Comparison of ENCODE assay signal across 23 mouse cellular contexts in the genomic region with DNA sequence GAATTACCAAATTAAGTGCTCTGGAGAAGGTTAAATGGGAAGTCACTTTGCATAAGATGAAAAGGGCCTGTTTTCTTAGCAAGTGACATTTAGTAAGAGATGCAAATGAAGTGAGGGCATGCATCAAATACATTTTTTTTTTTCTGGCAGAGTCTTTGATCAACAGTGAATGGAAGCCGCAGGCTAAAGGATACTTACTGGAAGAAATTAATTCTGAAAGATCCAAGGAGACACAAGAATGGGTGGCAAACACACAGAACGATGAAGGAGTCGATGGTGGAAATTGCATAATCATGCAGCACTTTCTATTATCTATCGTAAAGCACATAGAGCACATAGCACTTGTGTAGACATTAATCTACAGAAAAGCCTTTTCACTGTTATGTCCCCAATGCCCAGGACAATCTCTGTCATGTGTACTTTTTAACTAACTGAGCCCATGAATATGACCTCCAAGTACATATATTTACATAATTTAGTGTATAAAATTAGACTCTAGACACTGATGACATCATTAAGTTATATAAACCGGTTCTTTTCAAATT. TPM values are rescaled to one million over a fixed set of nuclear protein-coding genes. Genes with fewer than 3 reads are reported as not detected.
DNase-seq lines count a peak whose midpoint lies in the region; ATAC-seq and TF ChIP-seq lines count a peak whose summit lies in the region.
"Had no signal": no experiment of that assay in that cellular context is flagged by ENCODE, and none has a peak within 500 bp of the region (broad histone marks: within the 10 kb centered on the region; RNA-seq: fewer than 3 reads in every experiment).

No protein-coding gene starts in this region.

- H3K4me3 ChIP-seq in forebrain, embryonic 16.5 days (replicated peaks; ENCODE audit: low read length) = no peak overlapping the region
- H3K4me3 ChIP-seq in forebrain, embryonic 10.5 days = no peak overlapping the region
- H3K4me3 ChIP-seq in midbrain, embryonic 13.5 days (replicated peaks) = no peak overlapping the region
- no peak overlapping the region for H3K4me3 ChIP-seq in midbrain, postnatal 0 days (ENCODE audit: low read depth, low read length)
- H3K4me3 ChIP-seq: embryonic facial prominence, embryonic 13.5 days; heart, embryonic 10.5 days; hindbrain, embryonic 13.5 days had no signal

- no peaks in the 10 kb centered on the region for H3K4me1 ChIP-seq in forebrain, embryonic 16.5 days (replicated peaks; ENCODE audit: control insufficient read depth, insufficient read depth, low read length)
- no peaks in the 10 kb centered on the region for H3K4me1 ChIP-seq in forebrain, embryonic 10.5 days
- H3K4me1 ChIP-seq in midbrain, embryonic 13.5 days (replicated peaks) = 0 out of 2 replicates have a peak, but pooled peaks cover 2% of the 10 kb centered on the region
- H3K4me1 ChIP-seq in midbrain, postnatal 0 days (ENCODE audit: insufficient read depth, low read length) = no peaks in the 10 kb centered on the region
- H3K4me1 ChIP-seq: embryonic facial prominence, embryonic 13.5 days; heart, embryonic 10.5 days; hindbrain, embryonic 13.5 days had no signal

- no peaks in the 10 kb centered on the region for H3K27me3 ChIP-seq in forebrain, embryonic 16.5 days (replicated peaks; ENCODE audit: control insufficient read depth, insufficient read depth, low read length)
- H3K27me3 ChIP-seq in forebrain, embryonic 10.5 days (ENCODE audit: poor library complexity, severe bottlenecking) = no peaks in the 10 kb centered on the region
- H3K27me3 ChIP-seq in midbrain, embryonic 13.5 days = no peaks in the 10 kb centered on the region
- H3K27me3 ChIP-seq in midbrain, postnatal 0 days (ENCODE audit: insufficient read depth, low read length) = no peaks in the 10 kb centered on the region
- H3K27me3 ChIP-seq: embryonic facial prominence, embryonic 13.5 days; hindbrain, embryonic 13.5 days had no signal

- 0 out of 2 replicates have a peak, but pooled peaks have one; percentile 26 for ATAC-seq in forebrain, embryonic 16.5 days
- ATAC-seq in midbrain, embryonic 13.5 days = peak; percentile 74
- ATAC-seq in midbrain, postnatal 0 days (ENCODE audit: low FRiP score) = peak; percentile 38; the same call in 1 of the 2 replicates
- ATAC-seq: intestine, embryonic 16.5 days had no signal

- H3K9me3 ChIP-seq in forebrain, embryonic 16.5 days (ENCODE audit: control insufficient read depth, low read length) = no peaks in the 10 kb centered on the region
- no peaks in the 10 kb centered on the region for H3K9me3 ChIP-seq in forebrain, embryonic 10.5 days
- no peaks in the 10 kb centered on the region for H3K9me3 ChIP-seq in midbrain, embryonic 13.5 days
- H3K9me3 ChIP-seq in midbrain, postnatal 0 days (ENCODE audit: low read length) = no peaks in the 10 kb centered on the region
- H3K9me3 ChIP-seq: embryonic facial prominence, embryonic 13.5 days; heart, embryonic 10.5 days; hindbrain, embryonic 13.5 days had no signal

- no peak overlapping the region for H3K27ac ChIP-seq in forebrain, embryonic 16.5 days (ENCODE audit: low read length)
- no peak overlapping the region for H3K27ac ChIP-seq in forebrain, embryonic 10.5 days
- H3K27ac ChIP-seq in midbrain, embryonic 13.5 days = no peak overlapping the region
- no peak overlapping the region for H3K27ac ChIP-seq in midbrain, postnatal 0 days (ENCODE audit: low read depth, low read length)
- H3K27ac ChIP-seq: embryonic facial prominence, embryonic 13.5 days; heart, embryonic 10.5 days; hindbrain, embryonic 13.5 days had no signal

- TF ChIP-seq POLR2A in brain, embryonic 14.5 days (IDR thresholded peaks at IDR 0.05; ENCODE audit: borderline replicate concordance, extremely low read depth, insufficient read depth, insufficient read length, poor library complexity, severe bottlenecking) = no peak

- no peak overlapping the region for H3K9ac ChIP-seq in forebrain, embryonic 16.5 days (replicated peaks; ENCODE audit: low read depth, low read length)
- no peak overlapping the region for H3K9ac ChIP-seq in midbrain, embryonic 13.5 days (replicated peaks)
- H3K9ac ChIP-seq in midbrain, postnatal 0 days (replicated peaks; ENCODE audit: low read length, poor library complexity, severe bottlenecking) = no peak overlapping the region
- H3K9ac ChIP-seq: embryonic facial prominence, embryonic 13.5 days; hindbrain, embryonic 13.5 days had no signal

- no peak for DNase-seq in forebrain, embryonic 10.5 days (ENCODE audit: extremely low spot score, low spot score)
- DNase-seq in brain, embryonic 14.5 days (ENCODE audit: low read depth) = peak; percentile 69
- DNase-seq in midbrain, postnatal 0 days (ENCODE audit: low spot score) = peak; percentile 5
- no peak for DNase-seq in right cerebral cortex, postnatal 4 days
- no peak for DNase-seq in yolk sac, embryonic 10.5 days (ENCODE audit: low spot score)
- DNase-seq: adrenal gland, adult 2 months; adrenal gland, postnatal 25 days; cerebellum, adult 18-20 months; cerebellum, adult 9-11 months; cerebellum, postnatal 36 days; gastrocnemius, postnatal 10 days; heart, adult 18-20 months; heart, postnatal 10 days; heart, postnatal 4 days had no signal

- 37% methylated on average over 5 of the region's 5 CpGs for WGBS in forebrain, embryonic 16.5 days
- WGBS in forebrain, embryonic 10.5 days = 82% methylated on average over 5 of the region's 5 CpGs
- WGBS in midbrain, embryonic 13.5 days = 49% methylated on average over 5 of the region's 5 CpGs
- WGBS in midbrain, postnatal 0 days = 39% methylated on average over 5 of the region's 5 CpGs

- TF ChIP-seq CTCF in brain, embryonic 14.5 days (IDR thresholded peaks at IDR 0.05; ENCODE audit: borderline replicate concordance, extremely low read depth, insufficient read depth, insufficient read length) = no peak
- TF ChIP-seq CTCF in midbrain, postnatal 0 days (IDR thresholded peaks at IDR 0.05) = no peak

- H3K36me3 ChIP-seq in forebrain, embryonic 16.5 days (ENCODE audit: control insufficient read depth, insufficient read depth) = no peaks in the 10 kb centered on the region
- no peaks in the 10 kb centered on the region for H3K36me3 ChIP-seq in forebrain, embryonic 10.5 days (replicated peaks)
- H3K36me3 ChIP-seq in midbrain, embryonic 13.5 days = no peaks in the 10 kb centered on the region
- no peaks in the 10 kb centered on the region for H3K36me3 ChIP-seq in midbrain, postnatal 0 days (ENCODE audit: insufficient read depth, low read length)
- H3K36me3 ChIP-seq: embryonic facial prominence, embryonic 13.5 days; heart, embryonic 10.5 days; hindbrain, embryonic 13.5 days had no signal

- no peak overlapping the region for H3K4me2 ChIP-seq in forebrain, embryonic 16.5 days (ENCODE audit: low read length)
- H3K4me2 ChIP-seq in midbrain, embryonic 13.5 days (replicated peaks) = no peak overlapping the region
- no peak overlapping the region for H3K4me2 ChIP-seq in midbrain, postnatal 0 days (ENCODE audit: low read depth, low read length, poor library complexity, severe bottlenecking)
- H3K4me2 ChIP-seq: embryonic facial prominence, embryonic 13.5 days; hindbrain, embryonic 13.5 days had no signal

RNA-seq across cellular contexts. Expression of a gene that starts 44.8 kb away (rescaled TPM):
- polyA plus RNA-seq in forebrain, embryonic 16.5 days (2015; fragmentation: Nextera tagmentation; extraction: Ambion mirVana) = 7.4 and 15.9 TPM in 2 replicates
- polyA plus RNA-seq in forebrain, embryonic 10.5 days (2016; fragmentation: Nextera tagmentation; extraction: Ambion mirVana) = 0.07 TPM in 1 of 2 replicates, not detected in the other
- 3.4 and 9.0 TPM in 2 replicates for polyA plus RNA-seq in brain, embryonic 14.5 days (2012; rRNA removed)
- 6.8 and 8.7 TPM in 2 replicates for polyA plus RNA-seq in midbrain, embryonic 13.5 days (2015; fragmentation: Nextera tagmentation; extraction: Ambion mirVana)
- 24.3 and 37.7 TPM in 2 replicates for total RNA-seq in midbrain, postnatal 0 days (2014; rRNA removed)
- 17.5 and 17.9 TPM in 2 replicates for polyA plus RNA-seq in midbrain, postnatal 0 days (2015; fragmentation: Nextera tagmentation; extraction: Ambion mirVana)
- total RNA-seq: adrenal gland, postnatal 25 days; heart, adult 18-20 months; heart, postnatal 10 days; heart, postnatal 4 days had no signal

RNA-seq across cellular contexts. Expression of a gene that starts 45.7 kb away (rescaled TPM):
- polyA plus RNA-seq in forebrain, embryonic 16.5 days (2015; fragmentation: Nextera tagmentation; extraction: Ambion mirVana) = 6.7 and 10.7 TPM in 2 replicates
- 0.28 and 0.57 TPM in 2 replicates for polyA plus RNA-seq in forebrain, embryonic 10.5 days (2016; fragmentation: Nextera tagmentation; extraction: Ambion mirVana)
- 13.2 and 13.6 TPM in 2 replicates for polyA plus RNA-seq in brain, embryonic 14.5 days (2012; rRNA removed)
- polyA plus RNA-seq in midbrain, embryonic 13.5 days (2015; fragmentation: Nextera tagmentation; extraction: Ambion mirVana) = 9.0 and 11.4 TPM in 2 replicates
- total RNA-seq in midbrain, postnatal 0 days (2014; rRNA removed) = 15.5 and 17.3 TPM in 2 replicates
- 14.6 and 16.9 TPM in 2 replicates for polyA plus RNA-seq in midbrain, postnatal 0 days (2015; fragmentation: Nextera tagmentation; extraction: Ambion mirVana)
- total RNA-seq: adrenal gland, postnatal 25 days; ES-E14; gastrocnemius, postnatal 10 days; gastrocnemius, postnatal 4 days; heart, adult 18-20 months; heart, postnatal 10 days; heart, postnatal 4 days had no signal
- polyA plus RNA-seq: heart, embryonic 14.5 days had no signal

Comparison
In these comparisons a context has a peak if more than half of its experiments do, and no peak if none do; other contexts are left out.
1. DNase-seq: peak in brain, embryonic 14.5 days (single experiment) and midbrain, postnatal 0 days (single experiment); none in forebrain, embryonic 10.5 days (single experiment), right cerebral cortex, postnatal 4 days (single experiment) and yolk sac, embryonic 10.5 days (single experiment).
2. Peak in every context shown above with its lines, with median percentiles within 50 percentile points of each other: ATAC-seq.